Mouse (Mus musculus) liver, embryonic 14 days (tissue): ENCODE measurements around the gene Spocd1. TPM values are rescaled to one million over a fixed set of nuclear protein-coding genes. Genes with fewer than 3 reads are reported as not detected.

Source experiments
- polyA plus RNA-seq: library from polyadenylated mRNA; depleted of rRNA; stranded (reverse); fragments of >200 nt; gene quantifications from 2 replicates; pipeline ENCODE4 v1.2.3, GENCODE M21; 2012; rRNA removed

Gene Spocd1
- 0.01 TPM in 1 of 2 replicates, not detected in the other for polyA plus RNA-seq

DNA sequence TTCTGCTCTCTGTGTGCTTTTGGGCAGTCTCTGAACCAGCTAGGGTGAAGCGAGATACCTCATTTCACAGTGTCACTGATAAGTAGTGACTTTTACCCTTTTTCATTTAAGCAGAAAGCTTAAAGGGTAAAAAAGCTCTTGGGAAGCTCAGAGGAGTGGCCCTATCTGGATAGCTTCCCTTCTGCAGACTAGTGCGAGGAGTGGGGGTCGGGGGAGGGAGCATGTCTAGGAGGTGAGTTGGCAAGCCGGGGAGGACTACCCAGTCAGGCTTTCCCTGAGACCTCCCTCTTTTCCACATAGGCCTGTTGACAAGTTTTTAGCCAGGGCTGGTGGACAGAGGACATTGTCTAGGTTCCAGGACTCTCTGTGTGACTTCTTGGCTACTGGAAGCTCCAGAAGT lies at the start of gene Spocd1:
Gene Spocd1 (plus strand): TSS at position 301 of the 400 bp plus-strand sequence.

DNA sequence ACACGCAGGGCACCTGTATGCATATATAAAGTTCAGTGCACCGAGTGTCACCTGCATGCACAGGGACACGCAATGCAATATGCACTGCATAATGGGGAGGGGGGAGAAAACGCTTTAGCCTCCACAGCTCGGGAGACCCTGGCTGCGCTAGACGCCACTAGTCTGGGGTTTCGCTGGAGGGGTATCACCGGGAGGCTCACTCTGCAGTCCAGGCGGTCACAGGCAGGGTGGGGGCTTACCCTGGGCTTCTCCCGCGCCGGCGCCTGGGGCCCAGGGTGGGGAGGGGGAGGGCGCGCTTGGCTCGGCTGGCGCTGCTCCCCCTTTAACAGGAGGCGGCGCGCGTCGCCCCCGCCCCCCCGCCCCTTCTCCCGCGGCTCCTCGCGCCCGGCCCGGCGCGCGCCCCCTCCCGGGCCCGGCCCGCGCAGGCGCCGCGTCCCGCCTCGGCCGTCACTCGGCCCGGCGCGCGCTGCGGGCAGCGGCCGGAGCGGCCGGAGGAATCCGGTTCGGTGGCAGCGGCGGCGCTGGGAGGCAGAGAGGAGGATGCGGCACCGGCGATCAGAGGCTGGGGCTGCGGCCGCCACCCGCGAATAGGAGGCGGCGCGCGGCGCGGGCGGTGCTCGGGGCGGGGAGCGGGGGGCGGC lies 55.5 kb downstream of the Spocd1 start, which contains the start of gene Adgrb2:
Gene Adgrb2 (plus strand): TSS at position 450 of the 641 bp plus-strand sequence.

Other genes with a start within 250 kb of the Spocd1 start
- gene Tmem39b, start 232.4 kb upstream of the Spocd1 start, polyA plus RNA-seq: 7.4 and 8.6 TPM in 2 replicates
- 13.9 and 19.8 TPM in 2 replicates for gene Khdrbs1, start 186.9 kb upstream of the Spocd1 start, polyA plus RNA-seq
- 41.3 and 49.6 TPM in 2 replicates for gene Ptp4a2, start 118.0 kb upstream of the Spocd1 start, polyA plus RNA-seq
- 0.16 and 0.66 TPM in 2 replicates for gene Adgrb2, start 55.6 kb downstream of the Spocd1 start, polyA plus RNA-seq
- 1.8 and 4.6 TPM in 2 replicates for gene Col16a1, start 118.6 kb downstream of the Spocd1 start, polyA plus RNA-seq
- gene Pef1, start 173.3 kb downstream of the Spocd1 start, polyA plus RNA-seq: 20.9 and 25.4 TPM in 2 replicates
- gene Hcrtr1, start 210.1 kb downstream of the Spocd1 start, polyA plus RNA-seq: 0.02 TPM in 1 of 2 replicates, not detected in the other
- gene Tinagl1, start 245.9 kb downstream of the Spocd1 start, polyA plus RNA-seq: 21.6 and 23.1 TPM in 2 replicates